Mouse (Mus musculus) frontal cortex, postnatal 10 days (tissue): Measurements from ENCODE around the gene Tspo2.
A peak's percentile ranks its signal among the peaks of the same experiment; 100 is the strongest.

Experiments
- DNase-seq, 2 experiments: peaks; one replicate each; pipeline ENCODE4 v3.0.0; 2022; ENCODE audit warnings: low spot score in 2 of 2, mixed read lengths in 1 of 2

The Tspo2 gene

GRCm38 (mm10) chr17:48417521-48417920, 33.8 kb downstream of the Tspo2 start:
- no peak for DNase-seq

- peak in 1 of 2 experiments; percentile 64 for DNase-seq
Observed at GRCm38 (mm10) chr17:48416425-48417195, 34.7 kb downstream of the Tspo2 start.

GRCm38 (mm10) chr17:48416011-48416410, 35.3 kb downstream of the Tspo2 start:
- no peak for DNase-seq

GRCm38 (mm10) chr17:48411241-48411640, 40.1 kb downstream of the Tspo2 start:
- no peak for DNase-seq

GRCm38 (mm10) chr17:48410299-48410785, 41.0 kb downstream of the Tspo2 start:
- no peak for DNase-seq

GRCm38 (mm10) chr17:48409380-48410298, 41.7 kb downstream of the Tspo2 start, which contains the start of the genes Nfya and Oard1:
TSS of gene Nfya (minus strand) at chr17:48409906.
TSS of gene Oard1 (plus strand) at chr17:48410014.
- DNase-seq = peak; percentile 100

GRCm38 (mm10) chr17:48408526-48409291, 42.6 kb downstream of the Tspo2 start:
- DNase-seq = peak in 1 of 2 experiments; percentile 70

- DNase-seq = no peak
Observed at GRCm38 (mm10) chr17:48407910-48408525, 43.3 kb downstream of the Tspo2 start.

- no peak for DNase-seq
Observed at GRCm38 (mm10) chr17:48407154-48407553, 44.2 kb downstream of the Tspo2 start.

- DNase-seq = no peak
Observed at GRCm38 (mm10) chr17:48404706-48405105, 46.6 kb downstream of the Tspo2 start.

GRCm38 (mm10) chr17:48403848-48404247, 47.5 kb downstream of the Tspo2 start:
- DNase-seq = no peak

- no peak for DNase-seq
Observed at GRCm38 (mm10) chr17:48402751-48403150, 48.6 kb downstream of the Tspo2 start.

- DNase-seq = no peak
Observed at GRCm38 (mm10) chr17:48401710-48402109, 49.6 kb downstream of the Tspo2 start.
